Mouse (Mus musculus) CH12.LX (cell line): ENCODE measurements at regions not wholly inside any gene's neighbourhood (a gene's known extent, or its start where the extent isn't known, plus 50 kb on each side); places are given as distances from the start of the nearest gene placed in this dataset.

Experiments
- DNase-seq: peaks from one replicate; pipeline ENCODE4 v3.0.0-alpha.2; 2013; ENCODE audit errors: extremely low read depth
- H3K27ac ChIP-seq: 2 replicates; pipeline ENCODE4 v1.5.1; 2012; ENCODE audit warnings: low read depth, mild to moderate bottlenecking, control low read depth, moderate library complexity; ENCODE audit not compliant: insufficient read depth
- H3K27me3 ChIP-seq: replicated peaks from 2 replicates; pipeline ENCODE3; 2012; ENCODE audit warnings: inconsistent platforms
- H3K36me3 ChIP-seq, 2 experiments: replicated peaks in 1 of 2; 2 replicates each; pipeline versions ENCODE3 to v1.6.1; 2012; ENCODE audit warnings: inconsistent platforms in 1 of 2, low read length in 1 of 2, mild to moderate bottlenecking in 1 of 2, mixed read lengths in 1 of 2, moderate library complexity in 1 of 2; ENCODE audit not compliant: control insufficient read depth in 1 of 2, insufficient read depth in 1 of 2
- H3K4me1 ChIP-seq, 2 experiments: 2 replicates each; pipeline ENCODE4 v1.6.1; 2012; ENCODE audit warnings: inconsistent platforms in 1 of 2, moderate library complexity in 1 of 2; ENCODE audit not compliant: insufficient read depth in 2 of 2, control insufficient read depth in 1 of 2
- H3K4me2 ChIP-seq: 2 replicates; pipeline ENCODE4 v1.6.1; 2012; ENCODE audit warnings: low read depth, mild to moderate bottlenecking, control low read depth; ENCODE audit not compliant: poor library complexity, insufficient read depth, severe bottlenecking
- H3K4me3 ChIP-seq, 3 experiments: fragments of 150-350 bp in 1 of 3; sonication (generic) in 1 of 3; replicated peaks in 1 of 3; 2 replicates each; pipeline versions ENCODE3 to v1.5.1; 2011 to 2012; ENCODE audit warnings: low read depth in 2 of 3, low read length in 2 of 3, mild to moderate bottlenecking in 2 of 3, moderate library complexity in 2 of 3, control low read depth in 1 of 3, improper control_type of control experiment in 1 of 3, inconsistent platforms in 1 of 3, mixed read lengths in 1 of 3; ENCODE audit not compliant: poor library complexity in 1 of 3
- H3K79me2 ChIP-seq: replicated peaks from 2 replicates; pipeline ENCODE4 v1.6.1; 2012; ENCODE audit warnings: mild to moderate bottlenecking, moderate library complexity; ENCODE audit not compliant: control insufficient read depth, poor library complexity, insufficient read depth, severe bottlenecking; ENCODE audit errors: extremely low read depth
- H3K9ac ChIP-seq: 2 replicates; pipeline ENCODE4 v1.6.1; 2012; ENCODE audit warnings: low read depth, mild to moderate bottlenecking, control low read depth, moderate library complexity; ENCODE audit not compliant: insufficient read depth
- H3K9me3 ChIP-seq: replicated peaks from 2 replicates; pipeline ENCODE3; 2012; ENCODE audit warnings: low read length, inconsistent platforms, mixed read lengths
- CHD2 ChIP-seq: IDR thresholded peaks from 2 replicates; pipeline ENCODE4 v1.6.1; 2011; ENCODE audit warnings: low read length, improper control_type of control experiment
- CTCF ChIP-seq, 2 experiments: IDR thresholded peaks in 1 of 2; conservative IDR thresholded peaks in 1 of 2; 2 replicates each; pipeline ENCODE4 v1.5.1; 2011 to 2012; ENCODE audit warnings: low read depth in 2 of 2, low read length in 2 of 2, improper control_type of control experiment in 1 of 2, inconsistent platforms in 1 of 2, mild to moderate bottlenecking in 1 of 2, moderate library complexity in 1 of 2
- E2F4 ChIP-seq: IDR thresholded peaks from 2 replicates; pipeline ENCODE4 v1.6.1; 2011; ENCODE audit warnings: low read depth, low read length, improper control_type of control experiment; ENCODE audit not compliant: insufficient replicate concordance
- GABPA ChIP-seq: IDR thresholded peaks from 2 replicates; pipeline ENCODE4 v1.6.1; 2012; ENCODE audit warnings: low read depth, low read length, improper control_type of control experiment, inconsistent platforms; ENCODE audit not compliant: insufficient replicate concordance
- JUND ChIP-seq: conservative IDR thresholded peaks from 2 replicates; pipeline ENCODE4 v1.6.1; 2011; ENCODE audit warnings: low read depth, low read length, improper control_type of control experiment
- MAFK ChIP-seq: IDR thresholded peaks from 2 replicates; pipeline ENCODE4 v1.6.1; 2011; ENCODE audit warnings: low read length, improper control_type of control experiment; ENCODE audit not compliant: insufficient replicate concordance
- MEF2A ChIP-seq: IDR thresholded peaks from 2 replicates; pipeline ENCODE4 v1.6.1; 2014; ENCODE audit warnings: low read depth, mild to moderate bottlenecking, inconsistent platforms, low read length, improper control_type of control experiment, borderline replicate concordance
- MYC ChIP-seq: IDR thresholded peaks from 2 replicates; pipeline ENCODE4 v1.6.1; 2011; ENCODE audit warnings: low read depth, mild to moderate bottlenecking, improper control_type of control experiment, low read length
- NRF1 ChIP-seq: IDR thresholded peaks from 2 replicates; pipeline ENCODE4 v1.6.1; 2014; ENCODE audit warnings: low read depth, mild to moderate bottlenecking, inconsistent platforms, low read length, improper control_type of control experiment, moderate library complexity
- POLR2A ChIP-seq: IDR thresholded peaks from 2 replicates; pipeline ENCODE4 v1.6.1; 2011; ENCODE audit warnings: low read depth, mild to moderate bottlenecking, improper control_type of control experiment, low read length
- TCF12 ChIP-seq: IDR thresholded peaks from 2 replicates; pipeline ENCODE4 v1.6.1; 2014; ENCODE audit warnings: low read depth, mild to moderate bottlenecking, inconsistent platforms, low read length, improper control_type of control experiment
- USF1 ChIP-seq: IDR thresholded peaks from 2 replicates; pipeline ENCODE4 v1.6.1; 2014; ENCODE audit warnings: low read depth, mild to moderate bottlenecking, inconsistent platforms, low read length, improper control_type of control experiment
- USF2 ChIP-seq: conservative IDR thresholded peaks from 2 replicates; pipeline ENCODE4 v1.6.1; 2011; ENCODE audit warnings: low read depth, low read length, improper control_type of control experiment
- ZKSCAN1 ChIP-seq: IDR thresholded peaks from 2 replicates; pipeline ENCODE4 v1.6.1; 2012; ENCODE audit warnings: low read depth, inconsistent platforms, low read length, improper control_type of control experiment, borderline replicate concordance
- ZNF384 ChIP-seq: IDR thresholded peaks from 2 replicates; pipeline ENCODE4 v1.6.1; 2012; ENCODE audit warnings: low read depth, low read length, improper control_type of control experiment, inconsistent platforms
- dilution Hi-C: fragments of 300-500 bp; cut with MboI; formaldehyde crosslinking; loops from 2 replicates; pipeline ENCODE4 v1.14.3; 2020; ENCODE audit warnings: low sequenced_read_pairs; ENCODE audit not compliant: extremely low pct_unique_long_range_greater_than_20kb, extremely low pct_ligation_motif_present
- in situ Hi-C: fragments of 300-500 bp; cut with MboI; formaldehyde crosslinking; loops from 3 replicates; pipeline ENCODE4 v1.14.3; 2019; ENCODE audit warnings: low sequenced_read_pairs, low pct_ligation_motif_present, low pct_unique_long_range_greater_than_20kb, mixed read lengths

- in situ Hi-C loops = no loop called here
- Histone ChIP-seq H3K27me3 (no peaks in the 10 kb centered on the region), H3K4me1 (peaks cover 0 to 16% of the 10 kb centered on the region in 2 experiments; a peak in 2 of 4 replicates), H3K36me3 (no peaks in the 10 kb centered on the region), H3K9ac (no peak overlapping the region), H3K4me3 (no peak overlapping the region), H3K4me2 (no peak overlapping the region), H3K79me2 (no peaks in the 10 kb centered on the region), H3K9me3 (peaks cover 13% of the 10 kb centered on the region), H3K27ac (no peak overlapping the region)
- dilution Hi-C loops = no loop called here
- no peak for TF ChIP-seq MYC
- no peak for TF ChIP-seq CTCF (conservative IDR thresholded peaks at IDR 0.05 in 1 of 2, IDR thresholded peaks at IDR 0.05 in 1 of 2; ENCODE audit: low read depth in 2 of 2, low read length in 2 of 2)
- no peak for TF ChIP-seq ZNF384
- TF ChIP-seq GABPA = no peak
- TF ChIP-seq ZKSCAN1 = no peak
- TF ChIP-seq POLR2A = no peak
- no peak for TF ChIP-seq CHD2
- no peak for TF ChIP-seq MEF2A
- no peak for DNase-seq
Measured at GRCm38 (mm10) chr7:82943797-82944196, 76.7 kb downstream of the Mex3b start.

- no peak overlapping the region for H3K4me3 ChIP-seq
- no peak overlapping the region for H3K9ac ChIP-seq
- no peak for DNase-seq
- dilution Hi-C loops = no loop called here
- in situ Hi-C loops = no loop called here
- H3K27me3 ChIP-seq = no peaks in the 10 kb centered on the region
- no peaks in the 10 kb centered on the region for H3K36me3 ChIP-seq
- H3K4me1 ChIP-seq = no peaks in the 10 kb centered on the region
- H3K4me2 ChIP-seq = no peak overlapping the region
- no peak overlapping the region for H3K27ac ChIP-seq
- TF ChIP-seq JUND (no peak), NRF1 (no peak), USF1 (no peak), USF2 (no peak), TCF12 (no peak), E2F4 (no peak), ZKSCAN1 (no peak), GABPA (no peak), MAFK (no peak)
- H3K9me3 ChIP-seq = no peaks in the 10 kb centered on the region
- H3K79me2 ChIP-seq = no peaks in the 10 kb centered on the region
Measured at GRCm38 (mm10) chr7:82949372-82949771, 82.2 kb downstream of the Mex3b start.
